Mouse (Mus musculus) bone marrow, adult 2 months (tissue): Measurements from ENCODE around the gene Plekhg4.

ENCODE experiments used
- CTCF ChIP-seq: fragments of 200-500 bp; IDR thresholded peaks from 2 replicates; pipeline ENCODE4 v1.5.1; 2011; ENCODE audit warnings: low read length, control low read depth; ENCODE audit not compliant: control insufficient read depth, insufficient read depth
- POLR2A ChIP-seq: fragments of 200-500 bp; IDR thresholded peaks from 2 replicates; pipeline ENCODE4 v1.6.1; 2011; ENCODE audit warnings: low read depth, mild to moderate bottlenecking, control low read depth, low read length, borderline replicate concordance; ENCODE audit not compliant: control insufficient read depth

DNA sequence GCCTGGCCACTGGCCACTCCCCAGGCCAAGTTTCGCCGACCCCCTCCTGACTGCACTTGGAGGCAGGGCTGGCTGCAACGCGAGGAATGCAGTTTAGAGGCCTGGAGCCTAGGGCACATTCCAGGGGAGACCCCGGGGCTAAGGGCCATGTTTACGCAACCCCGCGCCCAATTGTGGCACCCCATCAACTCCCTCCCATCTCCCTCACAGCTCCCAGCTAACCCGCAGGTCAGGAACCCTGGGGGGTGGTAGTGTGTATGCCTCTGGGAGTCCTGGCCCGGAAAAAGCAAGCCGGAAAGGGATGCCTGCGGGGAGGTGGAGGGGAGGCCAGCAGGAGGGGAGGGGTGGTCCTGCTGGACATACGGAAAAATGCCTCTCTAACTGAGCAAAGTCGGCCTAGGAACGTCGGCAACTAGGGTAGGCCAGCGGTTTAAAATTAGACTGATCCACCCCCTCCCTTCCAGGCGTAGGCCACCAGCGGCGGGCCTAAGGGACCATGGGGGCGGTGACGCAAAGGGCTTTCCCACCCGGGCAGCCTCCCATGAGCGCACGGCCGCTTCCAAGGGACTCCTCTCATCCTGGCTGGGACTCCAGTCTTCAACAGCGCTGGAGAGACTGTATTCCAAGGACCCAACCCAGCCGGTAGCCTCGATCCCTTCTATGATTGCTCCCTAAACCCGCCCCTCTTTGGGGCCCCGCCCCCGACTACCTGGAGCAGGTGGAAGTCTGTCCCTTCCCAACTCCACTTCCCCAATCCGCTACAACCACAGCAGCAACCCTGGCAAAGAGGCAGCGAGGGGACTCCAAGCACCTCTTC is 26.3 kb upstream of the Plekhg4 start:
- TF ChIP-seq POLR2A (no peak), CTCF (no peak)
